Mouse (Mus musculus): ENCODE data around the gene 1110032A03Rik. TPM values are rescaled to one million over a fixed set of nuclear protein-coding genes. Genes with fewer than 3 reads are reported as not detected.

The 1110032A03Rik gene
- polyA plus RNA-seq, 1 experiment from 2014 or later, result 31.2 TPM

DNA sequence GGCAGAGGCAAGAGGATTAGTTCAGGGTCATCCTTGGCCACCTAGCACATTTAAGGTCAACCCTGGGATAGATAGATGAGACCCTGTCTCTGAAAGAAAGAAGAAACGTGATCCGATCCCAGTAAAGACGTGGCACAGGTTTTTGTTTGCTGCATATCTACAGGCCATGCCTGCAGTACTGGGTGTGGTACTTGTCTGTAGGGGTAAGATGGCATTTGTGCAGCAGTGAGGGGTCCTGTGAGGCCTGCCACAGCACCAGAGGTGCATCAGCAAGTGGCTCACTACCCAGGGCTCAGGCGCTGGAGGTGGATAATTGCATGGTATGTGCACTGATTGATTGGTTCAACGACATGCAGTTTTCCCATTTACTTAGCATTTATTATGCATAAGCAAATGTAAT lies 38.5 kb upstream of the 1110032A03Rik start:
- no peaks in the 10 kb centered on the region for H3K4me1 ChIP-seq (replicated peaks; ENCODE audit: control insufficient read depth, insufficient read depth, low read length)
- H3K9ac ChIP-seq (ENCODE audit: low read length), result no peak overlapping the region
- 93% methylated on average over 5 of the region's 5 CpGs for WGBS
- H3K9me3 ChIP-seq (ENCODE audit: control insufficient read depth, low read length), result no peaks in the 10 kb centered on the region
- no peak for DNase-seq (ENCODE audit: low spot score)
- H3K27ac ChIP-seq (ENCODE audit: low read depth, low read length), result no peak overlapping the region
- H3K4me2 ChIP-seq (ENCODE audit: low read depth, low read length, severe bottlenecking), result no peak overlapping the region
- H3K36me3 ChIP-seq (ENCODE audit: control insufficient read depth, insufficient read depth, low read length), result no peaks in the 10 kb centered on the region; the same call in 1 of the 2 replicates
- ATAC-seq (replicated peaks; ENCODE audit: low FRiP score), result no peak
- no peaks in the 10 kb centered on the region for H3K27me3 ChIP-seq (ENCODE audit: control insufficient read depth, insufficient read depth, low read length)
- H3K4me3 ChIP-seq (ENCODE audit: low read depth, low read length), result no peak overlapping the region

DNA sequence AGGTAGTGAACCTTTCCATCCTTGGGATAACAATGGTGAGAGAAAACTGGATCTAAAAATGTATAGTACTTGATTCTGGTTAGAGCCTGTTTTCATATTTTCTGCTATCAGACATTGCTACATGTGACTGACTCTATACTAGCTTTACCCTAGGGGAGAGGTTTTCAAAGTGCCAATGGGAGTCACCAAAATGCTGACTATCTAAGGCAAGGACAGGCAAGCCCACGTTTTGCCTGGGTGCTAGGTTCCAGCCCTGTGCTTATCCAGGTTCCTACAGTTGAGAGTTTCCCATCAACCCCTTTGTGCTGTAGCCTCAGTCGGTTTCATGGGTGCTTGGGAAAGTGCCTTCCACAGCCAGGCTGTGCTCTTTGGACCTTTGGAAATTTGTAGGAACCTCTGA lies 36.4 kb upstream of the 1110032A03Rik start:
- Histone ChIP-seq H3K27ac (ENCODE audit: low read depth, low read length) (no peak overlapping the region), H3K9me3 (ENCODE audit: control insufficient read depth, low read length) (no peaks in the 10 kb centered on the region), H3K4me1 (replicated peaks; ENCODE audit: control insufficient read depth, insufficient read depth, low read length) (no peaks in the 10 kb centered on the region), H3K4me2 (ENCODE audit: low read depth, low read length, severe bottlenecking) (no peak overlapping the region), H3K36me3 (ENCODE audit: control insufficient read depth, insufficient read depth, low read length) (no peaks in the 10 kb centered on the region; the same call in 1 of the 2 replicates), H3K27me3 (ENCODE audit: control insufficient read depth, insufficient read depth, low read length) (no peaks in the 10 kb centered on the region), H3K4me3 (ENCODE audit: low read depth, low read length) (no peak overlapping the region), H3K9ac (ENCODE audit: low read length) (no peak overlapping the region)
- 87% methylated on average over 2 of the region's 2 CpGs for WGBS
- DNase-seq (ENCODE audit: low spot score), result no peak
- ATAC-seq (replicated peaks; ENCODE audit: low FRiP score), result no peak

DNA sequence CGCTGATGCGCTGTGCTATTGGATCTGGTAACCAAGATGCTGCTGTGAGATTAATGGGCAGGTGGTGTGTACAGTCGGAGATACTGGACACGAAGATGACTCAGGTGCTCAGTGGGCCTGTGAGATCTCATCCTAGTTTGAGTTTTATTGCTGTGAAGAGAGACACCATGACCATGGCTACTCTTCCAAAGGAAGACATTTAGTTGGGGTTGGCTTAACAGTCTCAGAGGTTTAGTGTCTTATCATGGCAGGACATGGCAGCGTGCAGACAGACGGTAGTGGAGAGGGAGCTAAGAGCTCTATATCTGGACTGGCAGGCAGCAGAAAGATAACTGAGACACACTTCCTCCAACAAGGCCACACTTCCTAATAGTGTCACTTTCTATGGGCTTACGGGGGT lies 35.9 kb upstream of the 1110032A03Rik start:
- Histone ChIP-seq H3K9me3 (ENCODE audit: control insufficient read depth, low read length) (no peaks in the 10 kb centered on the region), H3K4me1 (replicated peaks; ENCODE audit: control insufficient read depth, insufficient read depth, low read length) (no peaks in the 10 kb centered on the region), H3K9ac (ENCODE audit: low read length) (no peak overlapping the region), H3K36me3 (ENCODE audit: control insufficient read depth, insufficient read depth, low read length) (no peaks in the 10 kb centered on the region; the same call in 1 of the 2 replicates), H3K4me3 (ENCODE audit: low read depth, low read length) (no peak overlapping the region), H3K27me3 (ENCODE audit: control insufficient read depth, insufficient read depth, low read length) (no peaks in the 10 kb centered on the region), H3K27ac (ENCODE audit: low read depth, low read length) (no peak overlapping the region), H3K4me2 (ENCODE audit: low read depth, low read length, severe bottlenecking) (no peak overlapping the region)
- DNase-seq (ENCODE audit: low spot score), result no peak
- ATAC-seq (replicated peaks; ENCODE audit: low FRiP score), result no peak
- WGBS, result 94% methylated on average over 7 of the region's 7 CpGs

DNA sequence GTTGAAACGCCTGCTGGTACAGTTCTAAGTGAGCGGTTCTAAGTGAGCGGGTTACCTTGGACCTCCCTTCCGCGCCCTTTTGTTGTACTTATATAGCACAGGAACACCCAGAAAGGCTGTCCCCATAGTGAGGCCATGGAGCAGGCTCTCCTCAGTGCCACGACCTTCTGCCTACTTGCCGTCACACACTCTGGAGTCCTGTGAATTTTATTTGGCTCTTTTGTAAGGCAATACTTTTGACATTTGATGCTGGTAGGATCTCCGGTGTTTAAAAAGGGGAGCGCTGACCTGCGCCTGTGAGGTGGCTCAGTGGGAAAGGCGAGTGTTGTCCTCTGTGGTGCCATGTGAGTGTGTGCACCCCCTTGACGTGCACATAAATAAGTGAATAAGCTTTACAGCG lies 33.8 kb upstream of the 1110032A03Rik start:
- no peaks in the 10 kb centered on the region for H3K27me3 ChIP-seq (ENCODE audit: control insufficient read depth, insufficient read depth, low read length)
- no peak for DNase-seq (ENCODE audit: low spot score)
- H3K4me1 ChIP-seq (replicated peaks; ENCODE audit: control insufficient read depth, insufficient read depth, low read length), result no peaks in the 10 kb centered on the region
- H3K27ac ChIP-seq (ENCODE audit: low read depth, low read length), result no peak overlapping the region
- no peaks in the 10 kb centered on the region for H3K9me3 ChIP-seq (ENCODE audit: control insufficient read depth, low read length)
- 94% methylated on average over 13 of the region's 13 CpGs for WGBS
- no peak for ATAC-seq (replicated peaks; ENCODE audit: low FRiP score)
- H3K4me2 ChIP-seq (ENCODE audit: low read depth, low read length, severe bottlenecking), result no peak overlapping the region
- H3K9ac ChIP-seq (ENCODE audit: low read length), result no peak overlapping the region
- H3K36me3 ChIP-seq (ENCODE audit: control insufficient read depth, insufficient read depth, low read length), result no peaks in the 10 kb centered on the region; the same call in 1 of the 2 replicates
- H3K4me3 ChIP-seq (ENCODE audit: low read depth, low read length), result no peak overlapping the region

DNA sequence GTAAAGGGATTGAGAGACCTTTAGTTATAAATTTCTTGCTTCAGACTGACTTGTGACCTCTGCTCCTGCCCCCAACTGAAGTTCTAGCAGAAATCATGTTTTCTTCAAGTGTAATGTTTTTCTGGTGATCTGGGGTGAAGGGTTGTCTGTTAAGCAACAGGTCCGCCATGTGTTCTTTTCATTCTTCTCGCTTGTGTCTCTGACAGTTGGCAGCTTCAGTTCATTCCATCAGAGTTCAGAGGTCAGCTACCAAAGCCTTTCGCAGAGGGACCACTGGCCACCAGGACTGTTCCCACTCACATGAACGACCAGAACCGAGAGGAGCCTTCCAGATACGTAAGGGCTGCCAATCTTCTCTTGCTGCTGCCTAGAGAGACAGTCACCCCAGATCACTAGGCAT lies 33.2 kb upstream of the 1110032A03Rik start:
- WGBS, result 92% methylated on average over 6 of the region's 6 CpGs
- H3K4me1 ChIP-seq (replicated peaks; ENCODE audit: control insufficient read depth, insufficient read depth, low read length), result no peaks in the 10 kb centered on the region
- H3K36me3 ChIP-seq (ENCODE audit: control insufficient read depth, insufficient read depth, low read length), result no peaks in the 10 kb centered on the region; the same call in 1 of the 2 replicates
- ATAC-seq (replicated peaks; ENCODE audit: low FRiP score) (no peak), DNase-seq (ENCODE audit: low spot score) (no peak)
- no peak overlapping the region for H3K4me2 ChIP-seq (ENCODE audit: low read depth, low read length, severe bottlenecking)
- no peaks in the 10 kb centered on the region for H3K9me3 ChIP-seq (ENCODE audit: control insufficient read depth, low read length)
- no peak overlapping the region for H3K9ac ChIP-seq (ENCODE audit: low read length)
- no peaks in the 10 kb centered on the region for H3K27me3 ChIP-seq (ENCODE audit: control insufficient read depth, insufficient read depth, low read length)
- H3K27ac ChIP-seq (ENCODE audit: low read depth, low read length), result no peak overlapping the region
- no peak overlapping the region for H3K4me3 ChIP-seq (ENCODE audit: low read depth, low read length)

DNA sequence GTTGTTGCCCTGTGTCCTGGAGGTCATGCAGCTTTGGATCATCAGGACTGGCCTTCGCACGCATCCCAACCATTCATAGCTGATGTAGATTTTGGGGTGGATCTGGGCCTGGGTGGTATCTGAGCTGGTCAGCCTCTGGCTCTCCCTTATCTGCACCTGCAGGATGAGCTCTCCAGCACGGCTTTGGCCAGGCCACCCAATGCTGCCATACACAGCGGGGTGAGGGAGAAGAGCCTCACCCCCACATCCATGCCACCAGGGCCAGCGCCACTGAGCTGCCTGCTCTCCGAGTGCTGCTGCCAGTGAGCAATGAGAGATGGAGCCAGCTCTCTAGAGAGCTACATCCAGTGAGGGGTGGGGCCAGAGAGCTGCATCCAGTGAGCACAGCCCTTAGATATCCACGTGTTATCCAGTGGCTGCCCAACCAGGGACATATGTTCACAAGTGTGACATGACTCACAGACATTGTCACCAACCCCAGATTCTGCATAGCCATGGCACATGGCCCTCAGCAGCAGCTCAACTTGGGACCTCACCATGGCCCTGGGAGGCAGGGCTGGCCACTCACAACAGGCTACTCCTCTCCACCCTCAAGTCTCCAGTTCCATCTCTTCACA lies 27.8 kb upstream of the 1110032A03Rik start:
- no peaks in the 10 kb centered on the region for H3K27me3 ChIP-seq (ENCODE audit: control insufficient read depth, insufficient read depth, low read length)
- H3K27ac ChIP-seq (ENCODE audit: low read depth, low read length), result no peak overlapping the region
- H3K9ac ChIP-seq (ENCODE audit: low read length), result no peak overlapping the region
- no peak overlapping the region for H3K4me2 ChIP-seq (ENCODE audit: low read depth, low read length, severe bottlenecking)
- H3K9me3 ChIP-seq (ENCODE audit: control insufficient read depth, low read length), result no peaks in the 10 kb centered on the region
- 88% methylated on average over 7 of the region's 7 CpGs for WGBS
- H3K36me3 ChIP-seq (ENCODE audit: control insufficient read depth, insufficient read depth, low read length), result no peaks in the 10 kb centered on the region; the same call in 1 of the 2 replicates
- no peak overlapping the region for H3K4me3 ChIP-seq (ENCODE audit: low read depth, low read length)
- no peaks in the 10 kb centered on the region for H3K4me1 ChIP-seq (replicated peaks; ENCODE audit: control insufficient read depth, insufficient read depth, low read length)
- ATAC-seq (replicated peaks; ENCODE audit: low FRiP score) (no peak), DNase-seq (ENCODE audit: low spot score) (no peak)

DNA sequence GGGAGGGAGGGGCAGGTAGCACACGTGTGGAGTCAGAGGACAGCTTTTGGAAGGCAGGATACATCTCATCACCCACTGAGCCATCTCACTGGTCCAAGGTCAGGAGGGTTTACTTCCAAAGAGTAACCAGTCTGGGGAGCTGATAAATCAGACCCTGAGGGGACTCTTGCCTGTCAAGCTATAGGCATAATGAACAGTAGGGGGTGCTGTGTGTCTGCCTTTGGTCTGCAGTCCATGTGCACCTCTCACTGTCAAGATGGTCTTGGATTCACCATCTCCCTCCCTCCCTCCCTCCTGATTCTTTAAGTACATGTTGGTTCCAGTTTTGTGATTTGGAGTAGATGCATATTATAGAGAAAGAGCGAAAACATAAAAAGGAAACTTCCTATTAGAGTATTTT lies 25.7 kb upstream of the 1110032A03Rik start:
- Histone ChIP-seq H3K4me3 (ENCODE audit: low read depth, low read length) (no peak overlapping the region), H3K4me2 (ENCODE audit: low read depth, low read length, severe bottlenecking) (no peak overlapping the region), H3K36me3 (ENCODE audit: control insufficient read depth, insufficient read depth, low read length) (no peaks in the 10 kb centered on the region; the same call in 1 of the 2 replicates), H3K9me3 (ENCODE audit: control insufficient read depth, low read length) (no peaks in the 10 kb centered on the region), H3K4me1 (replicated peaks; ENCODE audit: control insufficient read depth, insufficient read depth, low read length) (no peaks in the 10 kb centered on the region), H3K27me3 (ENCODE audit: control insufficient read depth, insufficient read depth, low read length) (no peaks in the 10 kb centered on the region), H3K9ac (ENCODE audit: low read length) (no peak overlapping the region), H3K27ac (ENCODE audit: low read depth, low read length) (no peak overlapping the region)
- no peak for DNase-seq (ENCODE audit: low spot score)
- 76% methylated on average over 2 of the region's 2 CpGs for WGBS
- ATAC-seq (replicated peaks; ENCODE audit: low FRiP score), result no peak

DNA sequence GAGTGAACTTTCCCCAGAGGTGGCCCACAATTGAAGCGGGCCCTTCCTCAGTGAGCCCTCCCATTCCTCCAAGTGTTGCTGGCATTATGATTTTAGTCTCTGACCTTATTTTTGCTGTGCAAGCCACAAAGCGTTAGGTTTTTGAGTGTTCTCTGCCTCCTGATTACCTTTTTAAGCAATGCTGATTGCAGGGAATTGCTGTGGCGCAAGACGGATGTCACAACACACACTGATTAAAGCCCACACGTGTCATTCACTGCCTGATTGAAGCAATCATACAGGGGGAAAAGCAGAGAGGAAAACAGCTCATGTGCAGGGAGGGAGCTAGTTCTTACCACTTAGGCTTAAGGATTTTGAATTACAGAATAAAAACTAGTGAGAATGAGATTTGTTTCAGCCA lies 23.0 kb upstream of the 1110032A03Rik start:
- H3K9me3 ChIP-seq (ENCODE audit: control insufficient read depth, low read length), result no peaks in the 10 kb centered on the region
- H3K4me2 ChIP-seq (ENCODE audit: low read depth, low read length, severe bottlenecking), result no peak overlapping the region
- no peaks in the 10 kb centered on the region for H3K4me1 ChIP-seq (replicated peaks; ENCODE audit: control insufficient read depth, insufficient read depth, low read length)
- no peak overlapping the region for H3K9ac ChIP-seq (ENCODE audit: low read length)
- H3K4me3 ChIP-seq (ENCODE audit: low read depth, low read length), result no peak overlapping the region
- no peak overlapping the region for H3K27ac ChIP-seq (ENCODE audit: low read depth, low read length)
- H3K36me3 ChIP-seq (ENCODE audit: control insufficient read depth, insufficient read depth, low read length), result no peaks in the 10 kb centered on the region; the same call in 1 of the 2 replicates
- ATAC-seq (replicated peaks; ENCODE audit: low FRiP score), result no peak
- no peak for DNase-seq (ENCODE audit: low spot score)
- no peaks in the 10 kb centered on the region for H3K27me3 ChIP-seq (ENCODE audit: control insufficient read depth, insufficient read depth, low read length)
- 86% methylated on average over 5 of the region's 5 CpGs for WGBS

DNA sequence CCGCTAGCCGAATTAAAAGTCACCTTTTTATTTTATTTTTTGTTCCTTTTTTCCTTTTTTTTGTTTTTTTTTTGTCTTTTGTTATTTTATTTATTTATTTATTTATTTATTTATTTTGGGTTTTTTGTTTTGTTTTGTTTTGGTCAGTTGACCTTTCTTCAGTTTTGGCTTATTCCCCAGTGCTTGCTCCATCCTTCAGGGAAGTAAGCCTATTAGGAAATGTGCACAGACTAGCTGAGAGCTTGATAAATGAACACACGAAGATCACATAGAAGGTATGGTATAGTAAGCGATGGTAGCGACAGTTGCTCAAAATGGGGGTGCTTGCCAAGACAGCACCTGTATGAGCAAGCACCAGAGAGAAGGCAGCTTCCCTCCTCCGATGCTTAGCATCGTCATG lies 22.3 kb upstream of the 1110032A03Rik start:
- Histone ChIP-seq H3K9ac (ENCODE audit: low read length) (no peak overlapping the region), H3K4me1 (replicated peaks; ENCODE audit: control insufficient read depth, insufficient read depth, low read length) (no peaks in the 10 kb centered on the region), H3K4me2 (ENCODE audit: low read depth, low read length, severe bottlenecking) (no peak overlapping the region), H3K27me3 (ENCODE audit: control insufficient read depth, insufficient read depth, low read length) (no peaks in the 10 kb centered on the region), H3K27ac (ENCODE audit: low read depth, low read length) (no peak overlapping the region), H3K4me3 (ENCODE audit: low read depth, low read length) (no peak overlapping the region), H3K9me3 (ENCODE audit: control insufficient read depth, low read length) (no peaks in the 10 kb centered on the region), H3K36me3 (ENCODE audit: control insufficient read depth, insufficient read depth, low read length) (no peaks in the 10 kb centered on the region; the same call in 1 of the 2 replicates)
- 92% methylated on average over 7 of the region's 7 CpGs for WGBS
- DNase-seq (ENCODE audit: low spot score) (no peak), ATAC-seq (replicated peaks; ENCODE audit: low FRiP score) (no peak)

Measured in forebrain, embryonic 11.5 days (tissue).